Mouse (Mus musculus) heart, adult 2 months (tissue): ENCODE results near the gene Scarf2.

Experiments used
- CTCF ChIP-seq: fragments of 200-600 bp; IDR thresholded peaks from 2 replicates; pipeline ENCODE4 v1.8.1; 2022; ENCODE audit warnings: antibody characterized with exemption, mild to moderate bottlenecking, moderate library complexity
- EP300 ChIP-seq: fragments of 200-500 bp; IDR thresholded peaks from 2 replicates; pipeline ENCODE4 v1.6.1; 2011; ENCODE audit warnings: low read depth, low read length, control low read depth; ENCODE audit not compliant: insufficient read depth

- TF ChIP-seq CTCF (no peak), EP300 (no peak)
Observed at GRCm38 (mm10) chr16:17794047-17794446, 3.0 kb upstream of the Scarf2 start.
